Mouse (Mus musculus): Measurements from ENCODE around the gene Mypop. TPM values are rescaled to one million over a fixed set of nuclear protein-coding genes. Genes with fewer than 3 reads are reported as not detected.

Gene Mypop
- polyA plus RNA-seq, 1 experiment from 2014 or later: 1.8 TPM

DNA sequence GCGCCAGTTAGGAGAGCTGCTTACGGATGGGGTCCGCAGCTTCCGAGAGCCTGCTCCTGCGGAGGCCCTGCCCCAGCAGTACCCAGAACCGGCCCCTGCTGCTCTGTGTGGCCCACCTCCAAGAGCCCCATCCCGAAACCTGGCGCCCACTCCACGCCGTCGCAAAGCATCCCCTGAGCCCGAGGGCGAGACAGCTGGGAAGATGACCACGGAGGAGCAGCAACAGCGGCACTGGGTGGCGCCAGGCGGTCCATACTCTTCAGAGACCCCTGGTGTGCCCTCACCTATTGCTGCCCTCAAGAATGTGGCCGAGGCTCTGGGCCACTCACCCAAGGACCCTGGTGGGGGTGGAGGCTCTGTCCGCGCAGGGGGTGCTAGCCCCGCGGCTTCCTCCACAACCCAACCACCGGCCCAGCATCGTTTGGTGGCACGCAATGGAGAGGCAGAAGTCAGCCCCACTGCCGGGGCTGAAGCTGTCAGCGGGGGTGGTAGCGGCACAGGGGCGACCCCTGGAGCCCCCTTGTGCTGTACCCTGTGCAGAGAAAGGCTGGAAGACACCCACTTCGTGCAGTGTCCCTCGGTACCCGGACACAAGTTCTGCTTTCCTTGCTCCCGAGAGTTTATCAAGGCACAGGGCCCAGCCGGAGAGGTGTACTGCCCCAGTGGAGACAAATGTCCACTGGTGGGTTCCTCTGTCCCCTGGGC, 14.5 kb downstream of the Mypop start:
- peak overlapping the region; percentile 82 for H3K4me3 ChIP-seq
- peak overlapping the region; percentile 91 for H3K9ac ChIP-seq
- no peak overlapping the region for H3K27ac ChIP-seq (replicated peaks)

DNA sequence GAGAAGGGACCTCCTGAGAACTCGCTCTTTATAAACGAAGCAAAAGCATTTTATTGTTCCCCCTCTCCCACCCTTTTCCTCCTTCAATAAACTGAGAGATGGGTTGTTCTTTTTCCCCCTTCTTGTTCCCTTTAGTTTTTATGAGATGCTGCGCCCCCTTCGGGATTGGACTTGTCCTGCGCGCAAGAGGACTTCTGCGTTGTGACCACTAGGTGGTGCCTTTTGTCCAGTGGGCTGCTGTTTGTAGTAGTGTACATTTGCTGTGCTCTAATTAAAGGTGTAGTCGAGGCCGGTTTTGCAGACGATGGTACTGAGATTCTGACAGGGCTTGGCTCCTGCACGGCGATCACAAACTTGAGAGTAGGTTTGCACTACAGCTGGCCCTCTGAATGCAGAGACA, 15.4 kb downstream of the Mypop start:
- Histone ChIP-seq H3K27me3 (replicated peaks) (no peaks in the 10 kb centered on the region), H3K4me2 (peak overlapping the region; percentile 98; the same call in 1 of the 2 replicates), H3K9me3 (no peaks in the 10 kb centered on the region), H3K9ac (peak overlapping the region; percentile 91), H3K27ac (replicated peaks) (no peak overlapping the region), H3K36me3 (peaks cover 26% of the 10 kb centered on the region), H3K4me1 (peaks cover 48% of the 10 kb centered on the region), H3K4me3 (peak overlapping the region; percentile 82; the same call in 1 of the 2 replicates)
- no peak for ATAC-seq (ENCODE audit: extremely low read depth, insufficient number of reproducible peaks, low FRiP score, low TSS enrichment)
- WGBS: 5% methylated on average over 12 of the region's 12 CpGs

More for the DNA sequence above, 14.5 kb downstream of the Mypop start:
- Histone ChIP-seq H3K4me2 (peak overlapping the region; percentile 98), H3K27me3 (replicated peaks) (no peaks in the 10 kb centered on the region), H3K36me3 (peaks cover 26% of the 10 kb centered on the region), H3K9me3 (no peaks in the 10 kb centered on the region), H3K4me1 (peaks cover 56% of the 10 kb centered on the region)
- WGBS: 78% methylated on average over 34 of the region's 34 CpGs
- ATAC-seq (ENCODE audit: extremely low read depth, insufficient number of reproducible peaks, low FRiP score, low TSS enrichment): no peak

- no peaks in the 10 kb centered on the region for H3K9me3 ChIP-seq
- H3K4me3 ChIP-seq: no peak overlapping the region
- H3K4me2 ChIP-seq: no peak overlapping the region
- no peak for ATAC-seq (ENCODE audit: extremely low read depth, insufficient number of reproducible peaks, low FRiP score, low TSS enrichment)
- H3K9ac ChIP-seq: peak overlapping the region; percentile 51; the same call in 1 of the 2 replicates
- H3K27me3 ChIP-seq (replicated peaks): no peaks in the 10 kb centered on the region
- peaks cover 48% of the 10 kb centered on the region for H3K4me1 ChIP-seq
- 69% methylated on average over 13 of the region's 13 CpGs for WGBS
- peaks cover 26% of the 10 kb centered on the region for H3K36me3 ChIP-seq
- H3K27ac ChIP-seq (replicated peaks): no peak overlapping the region
These were observed 16.3 kb downstream of the Mypop start for GRCm38 (mm10) chr7:19007026-19007977.

- Histone ChIP-seq H3K9ac (no peak overlapping the region), H3K4me2 (no peak overlapping the region), H3K36me3 (peaks cover 20% of the 10 kb centered on the region), H3K4me3 (no peak overlapping the region), H3K9me3 (no peaks in the 10 kb centered on the region), H3K27ac (replicated peaks) (no peak overlapping the region), H3K4me1 (peaks cover 38% of the 10 kb centered on the region), H3K27me3 (replicated peaks) (peaks cover 3% of the 10 kb centered on the region; the same call in 1 of the 2 replicates)
- 79% methylated on average over 7 of the region's 7 CpGs for WGBS
- ATAC-seq (ENCODE audit: extremely low read depth, insufficient number of reproducible peaks, low FRiP score, low TSS enrichment): no peak
These were observed 19.5 kb downstream of the Mypop start for GRCm38 (mm10) chr7:19010581-19010980.

- peaks cover 7% of the 10 kb centered on the region for H3K36me3 ChIP-seq
- H3K9me3 ChIP-seq: no peaks in the 10 kb centered on the region
- H3K4me2 ChIP-seq: peak overlapping the region; percentile 87
- under 1% methylated on average over 23 of the region's 31 CpGs for WGBS
- peaks cover 3% of the 10 kb centered on the region; the same call in 1 of the 2 replicates for H3K27me3 ChIP-seq (replicated peaks)
- H3K9ac ChIP-seq: peak overlapping the region; percentile 89
- peaks cover 24% of the 10 kb centered on the region for H3K4me1 ChIP-seq
- ATAC-seq (ENCODE audit: extremely low read depth, insufficient number of reproducible peaks, low FRiP score, low TSS enrichment): peak; percentile 32; the same call in 1 of the 2 replicates
- H3K27ac ChIP-seq (replicated peaks): peak overlapping the region; percentile 75
- peak overlapping the region; percentile 58 for H3K4me3 ChIP-seq
These were observed 21.1 kb downstream of the Mypop start for GRCm38 (mm10) chr7:19012025-19012621.

- 36% methylated on average over 2 of the region's 2 CpGs for WGBS
- H3K9ac ChIP-seq: peak overlapping the region; percentile 89; the same call in 1 of the 2 replicates
- peaks cover 18% of the 10 kb centered on the region for H3K4me1 ChIP-seq
- H3K4me2 ChIP-seq: peak overlapping the region; percentile 87
- 0 out of 2 replicates have a peak overlapping the region, but pooled peaks have one; percentile 58 for H3K4me3 ChIP-seq
- no peak for ATAC-seq (ENCODE audit: extremely low read depth, insufficient number of reproducible peaks, low FRiP score, low TSS enrichment)
- no peaks in the 10 kb centered on the region for H3K36me3 ChIP-seq
- no peaks in the 10 kb centered on the region for H3K9me3 ChIP-seq
- H3K27ac ChIP-seq (replicated peaks): no peak overlapping the region
- peaks cover 3% of the 10 kb centered on the region; the same call in 1 of the 2 replicates for H3K27me3 ChIP-seq (replicated peaks)
These were observed 21.8 kb downstream of the Mypop start for GRCm38 (mm10) chr7:19012882-19013281.

GRCm38 (mm10) chr7:19014452-19014851, 23.4 kb downstream of the Mypop start:
- Histone ChIP-seq H3K36me3 (no peaks in the 10 kb centered on the region), H3K27ac (replicated peaks) (no peak overlapping the region), H3K9me3 (no peaks in the 10 kb centered on the region), H3K4me2 (no peak overlapping the region), H3K27me3 (replicated peaks) (peaks cover 6% of the 10 kb centered on the region), H3K4me3 (no peak overlapping the region), H3K4me1 (peaks cover 18% of the 10 kb centered on the region), H3K9ac (no peak overlapping the region)
- ATAC-seq (ENCODE audit: extremely low read depth, insufficient number of reproducible peaks, low FRiP score, low TSS enrichment): no peak
- WGBS: 49% methylated on average over 15 of the region's 15 CpGs

DNA sequence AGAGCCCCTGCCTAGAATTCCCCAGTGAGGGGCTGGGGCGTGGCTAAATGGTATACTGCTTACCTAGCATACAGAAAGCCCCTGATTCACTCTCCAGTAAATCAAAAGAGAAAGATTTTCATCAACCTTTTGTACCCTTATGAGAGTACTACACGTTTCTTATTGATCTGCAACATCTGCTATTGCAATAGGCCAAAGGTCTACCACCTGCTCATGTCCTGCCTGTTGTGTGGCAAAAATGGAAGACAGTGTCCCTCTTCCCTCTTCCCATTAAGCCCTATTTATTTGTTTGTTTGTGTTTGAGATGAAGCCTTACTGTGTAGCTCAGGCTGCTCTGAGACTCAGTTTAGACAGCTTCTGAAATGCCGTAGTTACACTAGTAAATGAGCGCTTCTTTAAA, 25.0 kb downstream of the Mypop start:
- Histone ChIP-seq H3K27ac (replicated peaks) (no peak overlapping the region), H3K4me3 (no peak overlapping the region), H3K9ac (no peak overlapping the region), H3K4me2 (no peak overlapping the region), H3K4me1 (peaks cover 20% of the 10 kb centered on the region), H3K36me3 (no peaks in the 10 kb centered on the region), H3K27me3 (replicated peaks) (peaks cover 22% of the 10 kb centered on the region), H3K9me3 (no peaks in the 10 kb centered on the region)
- no peak for ATAC-seq (ENCODE audit: extremely low read depth, insufficient number of reproducible peaks, low FRiP score, low TSS enrichment)
- 79% methylated on average over 4 of the region's 4 CpGs for WGBS

GRCm38 (mm10) chr7:19017909-19018308, 26.9 kb downstream of the Mypop start:
- no peaks in the 10 kb centered on the region for H3K36me3 ChIP-seq
- no peak overlapping the region for H3K4me3 ChIP-seq
- H3K4me1 ChIP-seq: peaks cover 11% of the 10 kb centered on the region
- H3K9ac ChIP-seq: no peak overlapping the region
- no peak overlapping the region for H3K27ac ChIP-seq (replicated peaks)
- H3K27me3 ChIP-seq (replicated peaks): peaks cover 40% of the 10 kb centered on the region
- no peak for ATAC-seq (ENCODE audit: extremely low read depth, insufficient number of reproducible peaks, low FRiP score, low TSS enrichment)
- no peaks in the 10 kb centered on the region for H3K9me3 ChIP-seq
- 80% methylated on average over 7 of the region's 7 CpGs for WGBS
- no peak overlapping the region for H3K4me2 ChIP-seq

DNA sequence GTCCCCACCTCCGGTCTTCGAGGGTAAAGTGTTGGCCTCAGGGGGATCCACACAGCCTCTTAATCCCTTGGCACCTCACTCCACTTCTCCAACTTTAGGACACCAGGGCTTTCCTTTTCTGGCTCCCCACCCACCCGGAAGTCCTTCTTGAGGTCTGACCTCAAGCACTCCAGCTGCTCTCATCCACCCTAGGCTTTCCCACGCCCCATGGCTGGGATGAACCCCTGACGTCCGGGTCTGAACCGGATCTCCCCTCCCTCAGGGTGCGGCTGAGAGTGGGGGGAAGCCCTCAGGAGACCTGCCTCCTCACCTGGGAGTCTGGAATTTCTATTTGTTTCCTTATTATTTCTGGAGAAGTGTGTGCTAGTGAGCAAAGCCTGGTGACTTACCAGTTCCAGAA, 30.0 kb downstream of the Mypop start:
- no peak overlapping the region for H3K27ac ChIP-seq (replicated peaks)
- ATAC-seq (ENCODE audit: extremely low read depth, insufficient number of reproducible peaks, low FRiP score, low TSS enrichment): no peak

More for the DNA sequence above, 30.0 kb downstream of the Mypop start:
- H3K9ac ChIP-seq: peak overlapping the region; percentile 28; the same call in 1 of the 2 replicates
- no peak overlapping the region for H3K4me3 ChIP-seq
- no peaks in the 10 kb centered on the region for H3K36me3 ChIP-seq
- peaks cover 25% of the 10 kb centered on the region for H3K4me1 ChIP-seq
- WGBS: 21% methylated on average over 8 of the region's 8 CpGs
- H3K4me2 ChIP-seq: no peak overlapping the region
- H3K9me3 ChIP-seq: no peaks in the 10 kb centered on the region
- peaks cover 47% of the 10 kb centered on the region for H3K27me3 ChIP-seq (replicated peaks)

Measured in heart, embryonic 13.5 days (tissue).